Mouse (Mus musculus) forebrain, embryonic 15.5 days (tissue): ENCODE measurements around the gene Ccnh. TPM values are rescaled to one million over a fixed set of nuclear protein-coding genes. Genes with fewer than 3 reads are reported as not detected.
"Not testable (repeated sequence)": the region's sequence is repeated elsewhere in the genome, so short reads cannot be mapped to it uniquely, and the experiment has no call there.

ENCODE experiments used
- ATAC-seq: fragments of 200-750 bp; cut with Nextera tagmentation; replicated peaks from 2 replicates; pipeline ENCODE4 v1.8.0; 2017; ENCODE audit warnings: mild to moderate bottlenecking, moderate TSS enrichment, moderate library complexity
- H3K27ac ChIP-seq: fragments of 300-500 bp; sonication (generic); replicated peaks from 2 replicates; pipeline ENCODE4 v1.5.1; 2015; ENCODE audit warnings: mild to moderate bottlenecking, inconsistent platforms
- H3K27me3 ChIP-seq: fragments of 300-500 bp; sonication (generic); 2 replicates; pipeline ENCODE4 v1.6.1; 2015; ENCODE audit warnings: inconsistent platforms
- H3K36me3 ChIP-seq: fragments of 300-500 bp; sonication (generic); 2 replicates; pipeline ENCODE4 v1.6.1; 2015; ENCODE audit warnings: mild to moderate bottlenecking, inconsistent platforms
- H3K4me1 ChIP-seq: fragments of 300-500 bp; sonication (generic); 2 replicates; pipeline ENCODE4 v1.6.1; 2015; ENCODE audit warnings: inconsistent platforms
- H3K4me2 ChIP-seq: fragments of 300-500 bp; sonication (generic); replicated peaks from 2 replicates; pipeline ENCODE4 v1.6.1; 2015; ENCODE audit warnings: mild to moderate bottlenecking, inconsistent platforms
- H3K4me3 ChIP-seq: fragments of 300-500 bp; sonication (generic); 2 replicates; pipeline ENCODE4 v1.5.1; 2015; ENCODE audit warnings: mild to moderate bottlenecking, inconsistent platforms
- H3K9ac ChIP-seq: fragments of 300-500 bp; sonication (generic); replicated peaks from 2 replicates; pipeline ENCODE4 v1.6.1; 2015; ENCODE audit warnings: mild to moderate bottlenecking, inconsistent platforms
- H3K9me3 ChIP-seq: fragments of 300-500 bp; sonication (generic); 2 replicates; pipeline ENCODE4 v1.6.1; 2016; ENCODE audit warnings: inconsistent platforms
- WGBS: fragments of 180-500 bp; shearing (Covaris S2); methylation state at CpG from one replicate; pipeline ENCODE4 v1.1.7; 2015; ENCODE audit warnings: mixed read lengths; 5-methylcytosine and 5-hydroxymethylcytosine counted together
- polyA plus RNA-seq: library from polyadenylated mRNA; unstranded; fragments of >200 nt; fragmentation: Nextera tagmentation; extraction: Ambion mirVana; gene quantifications from 2 replicates; pipeline ENCODE4 v1.2.1, GENCODE M21; 2015

Gene Ccnh
- polyA plus RNA-seq, result 109 and 112 TPM in 2 replicates

DNA sequence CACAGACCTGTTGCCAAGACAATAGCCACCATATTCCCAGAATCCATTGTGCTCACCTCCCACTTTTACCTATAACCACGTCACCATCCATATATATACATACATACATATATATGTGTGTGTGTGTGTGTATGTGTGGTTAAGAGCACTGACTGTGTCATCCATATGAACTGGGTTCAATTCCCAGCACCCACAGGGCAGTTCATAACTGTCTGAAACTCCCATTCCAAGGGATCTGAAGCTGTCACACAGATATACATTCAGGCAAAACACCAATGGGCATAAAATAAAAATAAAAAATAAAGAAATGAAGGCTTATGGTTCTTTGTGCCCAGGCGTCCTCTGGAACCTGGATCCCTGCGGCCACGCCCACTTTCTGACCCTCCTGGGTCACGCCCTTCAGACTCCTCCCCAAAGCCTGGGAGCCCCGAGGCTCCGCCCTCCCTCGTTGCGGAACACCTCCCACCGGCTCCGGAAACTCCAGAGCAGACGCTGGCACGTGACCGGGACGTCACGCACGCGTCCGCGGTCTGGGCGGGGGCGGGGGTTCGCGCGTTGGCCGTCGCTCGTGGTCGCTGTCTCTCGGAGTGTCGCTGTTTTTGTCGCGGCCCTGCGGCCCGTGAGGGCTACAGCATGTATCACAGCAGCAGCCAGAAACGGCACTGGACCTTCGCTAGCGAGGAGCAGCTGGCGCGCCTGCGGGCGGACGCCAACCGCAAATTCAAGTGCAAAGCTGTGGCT, at the start of gene Ccnh:
Gene Ccnh, plus strand, starts transcription at position 506 of the 741 bp plus-strand sequence.
- no peaks in the 10 kb centered on the region for H3K9me3 ChIP-seq
- H3K4me2 ChIP-seq, result peak within 1 kb of the TSS; percentile 87
- H3K27ac ChIP-seq, result peak within 1 kb of the TSS; percentile 85
- peak within 1 kb of the TSS; percentile 95 for H3K9ac ChIP-seq
- ATAC-seq, result peak; percentile 95
- peaks cover 18% of the 10 kb centered on the region for H3K4me1 ChIP-seq
- H3K4me3 ChIP-seq, result peak within 1 kb of the TSS; percentile 94
- no peaks in the 10 kb centered on the region for H3K27me3 ChIP-seq
- peaks cover 23% of the 10 kb centered on the region for H3K36me3 ChIP-seq
- WGBS, result 1% methylated on average over 44 of the region's 44 CpGs

- not testable (repeated sequence) for H3K4me2 ChIP-seq, H3K27ac ChIP-seq, H3K27me3 ChIP-seq, ATAC-seq, H3K4me3 ChIP-seq, H3K36me3 ChIP-seq, H3K4me1 ChIP-seq, H3K9me3 ChIP-seq, H3K9ac ChIP-seq
- 95% methylated on average over 16 of the region's 16 CpGs for WGBS
These were observed 45.8 kb upstream of the Ccnh start for GRCm38 (mm10) chr13:85143361-85143760.

DNA sequence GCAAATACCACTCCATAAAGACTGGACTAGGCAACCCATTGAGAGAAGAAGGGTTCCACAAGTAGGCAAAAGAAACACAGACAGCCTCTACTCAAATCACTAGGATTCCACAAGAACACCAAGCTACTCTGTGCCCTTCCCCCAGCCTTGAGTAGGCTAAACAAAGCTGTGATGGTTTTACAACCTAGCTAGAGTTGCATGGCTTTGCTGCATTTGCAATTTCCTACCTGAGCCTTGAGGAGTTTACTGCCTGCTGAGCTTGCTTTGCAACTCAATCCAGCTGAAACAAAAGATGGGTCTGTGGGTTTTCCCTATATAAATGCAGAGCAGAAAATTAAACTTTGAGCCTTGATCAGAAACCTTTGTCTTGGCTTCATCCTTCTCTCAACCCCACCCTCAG, 42.7 kb upstream of the Ccnh start:
- no peak for ATAC-seq
- Histone ChIP-seq H3K4me2 (no peak overlapping the region), H3K27ac (no peak overlapping the region), H3K27me3 (no peaks in the 10 kb centered on the region), H3K36me3 (no peaks in the 10 kb centered on the region), H3K4me3 (no peak overlapping the region), H3K9ac (no peak overlapping the region), H3K4me1 (no peaks in the 10 kb centered on the region), H3K9me3 (no peaks in the 10 kb centered on the region)

DNA sequence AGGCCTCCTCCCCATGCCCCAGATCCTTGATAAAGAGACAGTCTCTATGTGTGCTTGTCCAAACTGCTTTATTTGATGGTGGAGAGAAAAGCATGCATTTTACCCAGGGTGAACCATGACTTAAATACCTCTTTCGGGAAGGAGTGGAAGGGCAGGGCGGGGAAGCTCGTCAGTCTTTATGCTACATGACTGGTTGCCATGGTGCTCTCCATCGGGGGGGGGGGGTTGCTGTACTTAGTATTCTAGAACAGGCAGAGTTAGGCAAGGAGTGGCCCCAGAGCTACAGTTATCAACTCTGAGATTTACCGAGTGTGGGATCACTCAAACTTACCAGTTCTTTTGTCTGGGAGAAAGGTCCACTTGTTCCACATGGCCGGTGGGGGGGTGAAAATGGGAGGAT, 34.5 kb upstream of the Ccnh start:
- 70% methylated on average over 6 of the region's 6 CpGs for WGBS

GRCm38 (mm10) chr13:85159971-85160370, 29.2 kb upstream of the Ccnh start:
- Histone ChIP-seq H3K36me3 (no peaks in the 10 kb centered on the region), H3K4me2 (no peak overlapping the region), H3K27me3 (no peaks in the 10 kb centered on the region), H3K4me3 (no peak overlapping the region), H3K4me1 (peaks cover 5% of the 10 kb centered on the region), H3K27ac (no peak overlapping the region), H3K9me3 (no peaks in the 10 kb centered on the region), H3K9ac (no peak overlapping the region)
- ATAC-seq, result no peak
- WGBS, result 90% methylated on average over 2 of the region's 2 CpGs

More for the DNA sequence above, 34.5 kb upstream of the Ccnh start:
- ATAC-seq, result no peak
- Histone ChIP-seq H3K4me1 (no peaks in the 10 kb centered on the region), H3K4me2 (no peak overlapping the region), H3K27ac (no peak overlapping the region), H3K36me3 (no peaks in the 10 kb centered on the region), H3K27me3 (no peaks in the 10 kb centered on the region), H3K4me3 (no peak overlapping the region), H3K9ac (no peak overlapping the region), H3K9me3 (no peaks in the 10 kb centered on the region)

- Histone ChIP-seq H3K4me2 (peak overlapping the region; percentile 37), H3K36me3 (no peaks in the 10 kb centered on the region), H3K4me1 (peaks cover 5% of the 10 kb centered on the region), H3K27me3 (no peaks in the 10 kb centered on the region), H3K9ac (0 out of 2 replicates have a peak overlapping the region, but pooled peaks have one; percentile 24), H3K9me3 (no peaks in the 10 kb centered on the region), H3K4me3 (0 out of 2 replicates have a peak overlapping the region, but pooled peaks have one; percentile 9), H3K27ac (no peak overlapping the region)
- WGBS, result 16% methylated on average over 4 of the region's 4 CpGs
- ATAC-seq, result peak; percentile 86
These were observed 24.6 kb upstream of the Ccnh start for GRCm38 (mm10) chr13:85164512-85165124.

DNA sequence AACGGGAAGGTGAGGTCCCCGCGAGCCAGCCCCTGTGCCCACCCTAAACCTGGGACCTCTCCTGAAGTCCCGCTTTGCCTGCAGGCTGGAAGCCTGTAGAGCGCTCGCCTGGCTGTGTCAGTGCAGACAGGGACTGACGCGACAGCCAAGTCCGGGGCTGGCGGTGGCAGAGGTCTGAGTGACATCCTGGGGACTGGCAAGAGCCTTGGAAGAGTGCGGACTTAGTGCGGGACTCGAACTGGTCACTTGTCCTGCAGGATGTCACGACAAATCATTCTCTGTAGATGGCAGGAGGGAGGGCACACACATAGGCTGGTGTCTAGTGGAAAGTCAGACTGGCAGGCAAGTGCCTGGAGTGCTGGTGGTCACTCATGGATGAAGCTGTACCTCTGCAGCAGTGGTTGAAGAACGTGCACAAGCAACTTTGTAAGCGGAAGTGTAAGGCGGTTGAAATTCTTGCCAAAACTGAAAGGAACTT, 475 bp downstream of the Ccnh start:
- 2% methylated on average over 17 of the region's 17 CpGs for WGBS
- Histone ChIP-seq H3K4me1 (peaks cover 18% of the 10 kb centered on the region), H3K4me2 (peak overlapping the region; percentile 87), H3K27me3 (no peaks in the 10 kb centered on the region), H3K9me3 (no peaks in the 10 kb centered on the region), H3K9ac (peak overlapping the region; percentile 95), H3K36me3 (peaks cover 23% of the 10 kb centered on the region), H3K27ac (peak overlapping the region; percentile 85), H3K4me3 (peak overlapping the region; percentile 94)
- ATAC-seq, result peak; percentile 88

GRCm38 (mm10) chr13:85191253-85191652, 2.0 kb downstream of the Ccnh start:
- H3K27ac ChIP-seq, result no peak overlapping the region
- ATAC-seq, result no peak

DNA sequence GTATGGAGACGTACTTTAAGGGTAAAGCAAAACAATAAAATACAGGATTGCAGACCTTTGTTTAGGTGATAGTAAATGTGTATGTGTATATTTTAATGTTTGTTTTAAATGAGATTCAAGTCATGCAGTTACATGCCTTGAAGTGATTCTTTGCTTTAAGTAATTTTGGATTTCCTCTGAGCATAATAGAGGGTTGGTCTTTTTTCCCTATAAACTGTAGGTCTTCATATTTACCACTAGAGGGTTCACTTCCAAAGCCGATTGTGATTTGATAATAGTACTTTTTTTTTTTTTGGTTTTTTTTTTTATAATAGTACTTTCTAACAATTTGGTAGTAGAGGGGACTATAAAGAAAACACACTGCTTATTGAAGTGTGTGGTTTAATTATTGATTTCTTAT, 18.3 kb downstream of the Ccnh start:
- Histone ChIP-seq H3K27me3 (no peaks in the 10 kb centered on the region), H3K27ac (no peak overlapping the region), H3K4me3 (no peak overlapping the region), H3K4me2 (no peak overlapping the region), H3K9me3 (no peaks in the 10 kb centered on the region), H3K4me1 (no peaks in the 10 kb centered on the region), H3K9ac (no peak overlapping the region), H3K36me3 (peaks cover 32% of the 10 kb centered on the region)
- no peak for ATAC-seq
- WGBS, result 77% methylated on average over 2 of the region's 2 CpGs

More at GRCm38 (mm10) chr13:85191253-85191652, 2.0 kb downstream of the Ccnh start:
- Histone ChIP-seq H3K9ac (no peak overlapping the region), H3K36me3 (peaks cover 23% of the 10 kb centered on the region), H3K4me1 (peaks cover 18% of the 10 kb centered on the region), H3K9me3 (no peaks in the 10 kb centered on the region), H3K4me3 (no peak overlapping the region), H3K27me3 (no peaks in the 10 kb centered on the region), H3K4me2 (no peak overlapping the region)
- 96% methylated on average over 2 of the region's 2 CpGs for WGBS

DNA sequence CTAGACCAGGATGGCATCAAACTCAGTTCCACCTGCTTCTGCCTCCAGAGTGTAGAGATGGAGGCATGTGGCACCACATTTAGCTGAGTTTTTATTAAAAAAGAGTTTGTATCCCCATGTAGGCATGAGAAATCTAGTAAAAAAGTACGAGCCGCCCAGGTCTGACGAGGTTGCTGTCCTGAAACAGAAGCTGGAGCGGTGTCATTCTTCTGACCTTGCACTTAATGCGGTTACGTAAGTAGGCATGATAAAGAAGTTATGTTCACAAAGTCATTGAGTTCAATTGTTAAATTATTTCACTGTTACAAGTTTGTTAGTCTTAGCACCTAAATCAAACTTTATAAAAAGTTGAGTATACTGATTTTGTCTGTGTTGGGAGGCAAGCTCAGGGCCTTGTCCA, 19.4 kb downstream of the Ccnh start:
- 97% methylated on average over 6 of the region's 6 CpGs for WGBS

GRCm38 (mm10) chr13:85210353-85210752, 21.1 kb downstream of the Ccnh start:
- no peaks in the 10 kb centered on the region for H3K27me3 ChIP-seq
- peak; percentile 51; the same call in 1 of the 2 replicates for ATAC-seq
- H3K4me3 ChIP-seq, result no peak overlapping the region
- no peak overlapping the region for H3K9ac ChIP-seq
- H3K27ac ChIP-seq, result peak overlapping the region; percentile 37; the same call in 1 of the 2 replicates
- H3K4me1 ChIP-seq, result no peaks in the 10 kb centered on the region
- H3K4me2 ChIP-seq, result no peak overlapping the region
- WGBS, result 62% methylated on average over 1 of the region's 1 CpGs
- H3K9me3 ChIP-seq, result no peaks in the 10 kb centered on the region
- peaks cover 22% of the 10 kb centered on the region for H3K36me3 ChIP-seq

More for the DNA sequence above, 19.4 kb downstream of the Ccnh start:
- no peak overlapping the region for H3K9ac ChIP-seq
- no peaks in the 10 kb centered on the region for H3K27me3 ChIP-seq
- no peaks in the 10 kb centered on the region for H3K4me1 ChIP-seq
- no peak overlapping the region for H3K27ac ChIP-seq
- H3K4me2 ChIP-seq, result no peak overlapping the region
- no peak overlapping the region for H3K4me3 ChIP-seq
- peaks cover 31% of the 10 kb centered on the region for H3K36me3 ChIP-seq
- H3K9me3 ChIP-seq, result no peaks in the 10 kb centered on the region
- ATAC-seq, result no peak

DNA sequence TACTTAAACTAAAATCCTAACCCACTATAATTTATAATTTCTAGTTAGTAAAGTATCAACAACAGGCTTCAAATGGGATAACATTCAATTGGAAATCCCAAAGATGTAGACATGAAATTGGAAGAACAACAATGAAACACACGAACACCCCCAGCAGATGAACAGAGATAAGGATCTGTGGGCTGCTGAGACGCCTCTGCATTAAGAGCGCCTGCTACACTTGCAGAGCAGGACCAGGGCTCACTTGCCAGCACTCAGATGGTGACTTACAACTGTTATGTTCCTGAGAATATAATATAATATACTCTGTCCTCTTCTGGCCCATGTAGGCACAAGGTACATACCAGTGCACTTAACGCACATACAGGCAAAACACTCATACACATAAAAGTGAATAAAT, 29.4 kb downstream of the Ccnh start:
- Histone ChIP-seq H3K4me3 (no peak overlapping the region), H3K27me3 (no peaks in the 10 kb centered on the region), H3K36me3 (peaks cover 26% of the 10 kb centered on the region), H3K27ac (no peak overlapping the region), H3K4me1 (no peaks in the 10 kb centered on the region), H3K9me3 (no peaks in the 10 kb centered on the region), H3K9ac (no peak overlapping the region), H3K4me2 (no peak overlapping the region)
- 86% methylated on average over 4 of the region's 4 CpGs for WGBS
- no peak for ATAC-seq
